Mouse (Mus musculus): Measurements from ENCODE around the gene Calm5. TPM values are rescaled to one million over a fixed set of nuclear protein-coding genes. Genes with fewer than 3 reads are reported as not detected.
"Not testable (repeated sequence)": the region's sequence is repeated elsewhere in the genome, so short reads cannot be mapped to it uniquely, and the experiment has no call there.

Gene Calm5
- total RNA-seq (2021): not detected

GRCm38 (mm10) chr13:3853648-3854333, at the start of gene Calm5:
TSS of gene Calm5 (plus strand) at chr13:3854173.
- DNase-seq: not testable (repeated sequence)

- DNase-seq: no peak
Observed at GRCm38 (mm10) chr13:3804186-3804585, 49.8 kb upstream of the Calm5 start, which contains the start of gene Calml3. TSS of gene Calml3 (minus strand) at chr13:3804316.

GRCm38 (mm10) chr13:3805132-3805531, 48.8 kb upstream of the Calm5 start:
- DNase-seq: no peak

GRCm38 (mm10) chr13:3805638-3806037, 48.3 kb upstream of the Calm5 start:
- no peak for DNase-seq

GRCm38 (mm10) chr13:3807131-3807827, 46.7 kb upstream of the Calm5 start:
- DNase-seq: no peak

GRCm38 (mm10) chr13:3818012-3818739, 35.8 kb upstream of the Calm5 start:
- DNase-seq: no peak

- no peak for DNase-seq
Observed at GRCm38 (mm10) chr13:3818740-3819076, 35.3 kb upstream of the Calm5 start.

GRCm38 (mm10) chr13:3822105-3822504, 31.9 kb upstream of the Calm5 start:
- no peak for DNase-seq

GRCm38 (mm10) chr13:3825726-3826125, 28.2 kb upstream of the Calm5 start:
- no peak for DNase-seq

GRCm38 (mm10) chr13:3831546-3831945, 22.4 kb upstream of the Calm5 start:
- DNase-seq: no peak

- no peak for DNase-seq
Observed at GRCm38 (mm10) chr13:3831994-3832393, 22.0 kb upstream of the Calm5 start.

GRCm38 (mm10) chr13:3832450-3832849, 21.5 kb upstream of the Calm5 start:
- DNase-seq: no peak

- DNase-seq: not testable (repeated sequence)
Observed at GRCm38 (mm10) chr13:3833644-3834043, 20.3 kb upstream of the Calm5 start.

GRCm38 (mm10) chr13:3837312-3837807, 16.6 kb upstream of the Calm5 start, which contains the start of gene Calm4:
TSS of gene Calm4 (plus strand) at chr13:3837757.
- not testable (repeated sequence) for DNase-seq

- DNase-seq: not testable (repeated sequence)
Observed at GRCm38 (mm10) chr13:3840662-3841061, 13.3 kb upstream of the Calm5 start.

- no peak for DNase-seq
Observed at GRCm38 (mm10) chr13:3850330-3850729, 3.6 kb upstream of the Calm5 start.

- DNase-seq: no peak
Observed at GRCm38 (mm10) chr13:3854856-3855255, 883 bp downstream of the Calm5 start.

- DNase-seq: no peak
Observed at GRCm38 (mm10) chr13:3856252-3856651, 2.3 kb downstream of the Calm5 start.

GRCm38 (mm10) chr13:3861251-3861650, 7.3 kb downstream of the Calm5 start:
- no peak for DNase-seq

- DNase-seq: no peak
Observed at GRCm38 (mm10) chr13:3862325-3862724, 8.4 kb downstream of the Calm5 start.

GRCm38 (mm10) chr13:3862922-3863580, 9.1 kb downstream of the Calm5 start:
- DNase-seq: peak; percentile 25 to 36

GRCm38 (mm10) chr13:3865648-3866354, 11.8 kb downstream of the Calm5 start:
- DNase-seq: no peak

Measured in layer of hippocampus, postnatal 36 days (tissue).